Mouse (Mus musculus) heart, embryonic 16.5 days (tissue): ENCODE data around the gene T. TPM values are rescaled to one million over a fixed set of nuclear protein-coding genes. Genes with fewer than 3 reads are reported as not detected.
A peak's percentile ranks its signal among the peaks of the same experiment; 100 is the strongest.
"Not testable (repeated sequence)": the region's sequence is repeated elsewhere in the genome, so short reads cannot be mapped to it uniquely, and the experiment has no call there.

Experiments used
- ATAC-seq: fragments of 200-750 bp; cut with Nextera tagmentation; replicated peaks from 2 replicates; pipeline ENCODE4 v1.8.0; 2017; ENCODE audit warnings: moderate number of reproducible peaks; ENCODE audit not compliant: insufficient read depth, low FRiP score; ENCODE audit errors: extremely low read depth
- H3K27ac ChIP-seq: fragments of 300-500 bp; sonication (generic); 2 replicates; pipeline ENCODE4 v1.5.1; 2014; ENCODE audit warnings: mild to moderate bottlenecking, low read length, control low read depth, moderate library complexity
- H3K27me3 ChIP-seq: fragments of 300-500 bp; sonication (generic); 2 replicates; pipeline ENCODE4 v1.6.1; 2014; ENCODE audit warnings: low read length, mixed read lengths; ENCODE audit not compliant: control insufficient read depth, insufficient read depth
- H3K36me3 ChIP-seq: fragments of 300-500 bp; sonication (generic); 2 replicates; pipeline ENCODE4 v1.6.1; 2014; ENCODE audit not compliant: control insufficient read depth, insufficient read depth
- H3K4me1 ChIP-seq: fragments of 300-500 bp; sonication (generic); 2 replicates; pipeline ENCODE4 v1.6.1; 2014; ENCODE audit warnings: low read length, mixed read lengths; ENCODE audit not compliant: control insufficient read depth, insufficient read depth
- H3K4me2 ChIP-seq: fragments of 300-500 bp; sonication (generic); 2 replicates; pipeline ENCODE4 v1.6.1; 2014; ENCODE audit warnings: low read depth, mild to moderate bottlenecking, control low read depth, low read length
- H3K4me3 ChIP-seq: fragments of 300-500 bp; sonication (generic); 2 replicates; pipeline ENCODE4 v1.5.1; 2014; ENCODE audit warnings: mild to moderate bottlenecking, control low read depth, low read length
- H3K9ac ChIP-seq: fragments of 300-500 bp; sonication (generic); 2 replicates; pipeline ENCODE4 v1.6.1; 2014; ENCODE audit warnings: low read length, control low read depth
- H3K9me3 ChIP-seq: fragments of 300-500 bp; sonication (generic); replicated peaks from 2 replicates; pipeline ENCODE4 v1.6.1; 2016; ENCODE audit warnings: low read length; ENCODE audit not compliant: control insufficient read depth
- WGBS: fragments of 180-500 bp; shearing (Covaris S2); extraction: QIAGEN DNeasy Blood & Tissue Kit; methylation state at CpG from one replicate; pipeline ENCODE4 v1.1.7; 2014; 5-methylcytosine and 5-hydroxymethylcytosine counted together
- polyA plus RNA-seq: library from polyadenylated mRNA; unstranded; fragments of >200 nt; fragmentation: Nextera tagmentation; extraction: Ambion mirVana; gene quantifications from 2 replicates; pipeline ENCODE4 v1.2.1, GENCODE M21; 2015

Gene T
- polyA plus RNA-seq, 1 experiment from 2014 or later: 0.35 TPM

DNA sequence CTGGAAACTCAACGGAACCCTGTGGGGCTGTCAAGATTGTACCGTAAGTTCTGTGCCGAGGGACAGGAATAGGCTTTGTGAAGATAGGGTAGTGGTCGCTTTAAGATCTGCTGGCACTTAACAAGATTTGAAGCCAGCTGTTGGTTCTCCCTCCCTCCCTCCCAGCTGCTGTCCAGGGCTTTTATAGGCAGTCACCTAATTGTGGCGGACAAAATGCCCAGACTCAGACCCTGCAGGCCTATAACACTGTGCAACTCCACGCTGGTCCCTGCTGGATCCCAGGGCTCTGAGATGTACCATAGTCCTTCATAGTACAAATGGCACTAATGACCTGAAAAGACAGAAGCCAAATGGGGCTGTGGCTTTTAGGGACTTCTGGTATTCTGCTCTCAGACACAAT is 27.9 kb upstream of the T start:
- H3K27me3 ChIP-seq: no peaks in the 10 kb centered on the region
- no peaks in the 10 kb centered on the region for H3K9me3 ChIP-seq
- H3K4me1 ChIP-seq: 0 out of 2 replicates have a peak, but pooled peaks cover 4% of the 10 kb centered on the region
- ATAC-seq: no peak
- H3K36me3 ChIP-seq: no peaks in the 10 kb centered on the region
- H3K4me3 ChIP-seq: no peak overlapping the region
- no peak overlapping the region for H3K9ac ChIP-seq
- no peak overlapping the region for H3K27ac ChIP-seq
- WGBS: 41% methylated on average over 6 of the region's 6 CpGs
- no peak overlapping the region for H3K4me2 ChIP-seq

GRCm38 (mm10) chr17:8408002-8408401 is 26.2 kb upstream of the T start:
- not testable (repeated sequence) for H3K27me3 ChIP-seq, H3K4me2 ChIP-seq, ATAC-seq, H3K36me3 ChIP-seq, H3K4me3 ChIP-seq, H3K9ac ChIP-seq, H3K9me3 ChIP-seq, H3K4me1 ChIP-seq, H3K27ac ChIP-seq
- WGBS: 75% methylated on average over 4 of the region's 4 CpGs

DNA sequence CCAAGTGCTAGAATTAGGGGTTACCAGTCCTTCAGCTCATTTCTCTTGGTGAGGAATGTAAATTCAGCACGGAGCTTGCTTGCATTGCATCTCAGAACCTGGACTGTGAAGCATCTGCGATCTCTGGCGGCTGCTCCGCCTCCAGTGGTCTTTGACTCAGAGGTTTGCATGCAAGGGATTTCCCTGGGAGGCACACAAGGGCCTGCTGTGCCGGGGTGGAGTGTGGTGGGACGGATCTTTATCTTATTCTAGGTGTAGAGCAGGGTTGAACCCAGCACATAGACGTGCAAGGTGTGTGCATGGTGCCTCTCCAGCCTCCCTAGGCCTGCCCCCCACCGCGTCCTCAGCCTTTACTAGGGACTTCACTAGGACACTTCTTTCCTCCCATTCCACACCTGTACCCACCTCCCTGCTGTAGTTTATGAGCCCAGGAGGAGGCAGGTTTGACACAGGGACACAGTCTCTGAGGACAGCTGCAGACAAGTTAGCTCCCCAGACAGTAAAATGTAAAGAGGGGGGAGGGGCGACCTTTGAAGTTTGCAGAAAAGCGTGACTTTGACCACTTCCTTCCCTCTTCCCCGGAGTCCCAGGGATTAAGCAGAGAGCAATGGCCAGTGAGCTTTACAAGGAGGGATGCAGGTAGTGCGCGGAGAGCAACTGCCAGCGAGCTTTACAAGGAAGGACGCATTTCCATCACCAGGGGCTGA is 25.5 kb upstream of the T start:
- Histone ChIP-seq H3K27ac (no peak overlapping the region), H3K4me2 (no peak overlapping the region), H3K4me3 (no peak overlapping the region), H3K9me3 (no peaks in the 10 kb centered on the region), H3K36me3 (no peaks in the 10 kb centered on the region), H3K4me1 (0 out of 2 replicates have a peak, but pooled peaks cover 4% of the 10 kb centered on the region), H3K27me3 (peaks cover under 1% of the 10 kb centered on the region; the same call in 1 of the 2 replicates), H3K9ac (peak overlapping the region; percentile 7; the same call in 1 of the 2 replicates)
- ATAC-seq: no peak
- WGBS: 11% methylated on average over 16 of the region's 16 CpGs

DNA sequence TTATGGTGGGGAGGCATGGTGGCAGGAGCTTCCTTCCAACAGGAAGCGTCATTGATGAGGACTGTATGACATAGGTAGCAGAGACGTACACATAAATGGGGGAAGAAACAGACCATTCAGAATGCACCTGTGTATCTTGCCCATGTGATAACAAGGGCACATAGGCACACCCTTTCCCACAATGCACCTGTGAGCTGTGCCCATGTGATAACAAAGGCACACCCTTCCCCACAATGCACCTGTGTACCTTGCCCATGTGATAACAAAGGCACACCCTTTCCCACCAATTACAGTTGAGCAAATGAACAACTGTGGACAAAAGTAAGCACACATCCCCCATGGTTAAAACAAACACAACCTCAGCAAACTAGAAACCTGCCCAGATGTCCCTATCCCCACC is 23.9 kb upstream of the T start:
- H3K36me3 ChIP-seq: no peaks in the 10 kb centered on the region
- peaks cover 2% of the 10 kb centered on the region; the same call in 1 of the 2 replicates for H3K27me3 ChIP-seq
- H3K4me3 ChIP-seq: no peak overlapping the region
- ATAC-seq: no peak
- 83% methylated on average over 2 of the region's 2 CpGs for WGBS
- no peak overlapping the region for H3K4me2 ChIP-seq
- no peak overlapping the region for H3K9ac ChIP-seq
- H3K27ac ChIP-seq: no peak overlapping the region
- H3K4me1 ChIP-seq: peaks cover 4% of the 10 kb centered on the region; the same call in 1 of the 2 replicates
- H3K9me3 ChIP-seq: no peaks in the 10 kb centered on the region

- Histone ChIP-seq H3K4me3 (no peak overlapping the region), H3K27me3 (peaks cover 2% of the 10 kb centered on the region; the same call in 1 of the 2 replicates), H3K4me1 (peaks cover 17% of the 10 kb centered on the region), H3K9ac (no peak overlapping the region), H3K27ac (no peak overlapping the region), H3K4me2 (no peak overlapping the region), H3K36me3 (no peaks in the 10 kb centered on the region), H3K9me3 (no peaks in the 10 kb centered on the region)
- ATAC-seq: no peak
- 82% methylated on average over 5 of the region's 5 CpGs for WGBS
Observed at GRCm38 (mm10) chr17:8413656-8414055, 20.6 kb upstream of the T start.

- Histone ChIP-seq H3K4me1 (peaks cover 14% of the 10 kb centered on the region), H3K9me3 (no peaks in the 10 kb centered on the region), H3K27me3 (peaks cover 2% of the 10 kb centered on the region; the same call in 1 of the 2 replicates), H3K36me3 (no peaks in the 10 kb centered on the region), H3K27ac (peak overlapping the region; percentile 89), H3K4me2 (no peak overlapping the region), H3K4me3 (no peak overlapping the region), H3K9ac (peak overlapping the region; percentile 17; the same call in 1 of the 2 replicates)
- ATAC-seq: no peak
- WGBS: 28% methylated on average over 8 of the region's 8 CpGs
Observed at GRCm38 (mm10) chr17:8415533-8415932, 18.7 kb upstream of the T start.

- peak overlapping the region; percentile 26 for H3K4me2 ChIP-seq
- WGBS: 34% methylated on average over 8 of the region's 8 CpGs
- H3K36me3 ChIP-seq: no peaks in the 10 kb centered on the region
- H3K4me1 ChIP-seq: peaks cover 14% of the 10 kb centered on the region
- peaks cover 2% of the 10 kb centered on the region; the same call in 1 of the 2 replicates for H3K27me3 ChIP-seq
- H3K9me3 ChIP-seq: no peaks in the 10 kb centered on the region
- peak; percentile 97 for ATAC-seq
- H3K27ac ChIP-seq: peak overlapping the region; percentile 89
- H3K4me3 ChIP-seq: no peak overlapping the region
- H3K9ac ChIP-seq: no peak overlapping the region
Observed at GRCm38 (mm10) chr17:8416865-8417264, 17.4 kb upstream of the T start.

DNA sequence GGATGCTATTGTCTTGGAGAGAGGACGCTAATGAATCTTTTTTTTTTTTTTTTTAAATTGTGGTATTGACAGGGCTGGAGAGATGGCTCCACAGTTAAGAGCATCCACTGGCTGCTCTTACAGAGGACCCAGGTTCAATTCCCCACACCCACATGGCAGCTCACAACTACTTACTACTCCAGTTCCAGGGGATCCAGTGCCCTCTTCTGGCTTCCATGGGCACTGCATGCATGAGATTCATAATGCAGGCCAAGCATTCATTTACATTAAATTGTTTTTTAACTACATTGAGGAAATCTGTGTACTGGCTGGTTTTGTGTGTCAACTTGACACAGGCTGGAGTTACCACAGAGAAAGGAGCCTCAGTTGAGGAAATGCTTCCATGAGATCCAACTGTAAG is 13.5 kb upstream of the T start:
- Histone ChIP-seq H3K4me3 (no peak overlapping the region), H3K4me1 (peaks cover 9% of the 10 kb centered on the region), H3K27me3 (no peaks in the 10 kb centered on the region), H3K36me3 (no peaks in the 10 kb centered on the region), H3K9me3 (no peaks in the 10 kb centered on the region), H3K9ac (no peak overlapping the region), H3K27ac (no peak overlapping the region), H3K4me2 (no peak overlapping the region)
- no peak for ATAC-seq
- 76% methylated on average over 1 of the region's 1 CpGs for WGBS

GRCm38 (mm10) chr17:8421517-8421916 is 12.7 kb upstream of the T start:
- Histone ChIP-seq H3K9me3 (no peaks in the 10 kb centered on the region), H3K4me3 (no peak overlapping the region), H3K27ac (no peak overlapping the region), H3K27me3 (no peaks in the 10 kb centered on the region), H3K4me2 (no peak overlapping the region), H3K9ac (no peak overlapping the region), H3K4me1 (peaks cover 6% of the 10 kb centered on the region), H3K36me3 (no peaks in the 10 kb centered on the region)
- ATAC-seq: no peak
- 34% methylated on average over 5 of the region's 5 CpGs for WGBS
